ENCODE assay signal across 8 mouse cellular contexts in genomic region chr4:43398829-43399331, GRCm38 (mm10). TPM values are rescaled to one million over a fixed set of nuclear protein-coding genes. Genes with fewer than 3 reads are reported as not detected.
DNase-seq lines count a peak whose midpoint lies in the region; ATAC-seq and TF ChIP-seq lines count a peak whose summit lies in the region.

No protein-coding gene starts in this region.

- no peak overlapping the region for H3ac ChIP-seq in myocyte (ENCODE audit: control insufficient read depth, insufficient read length)

- 32% methylated on average over 17 of the region's 17 CpGs for WGBS in embryonic facial prominence, embryonic 13.5 days
- 10% methylated on average over 17 of the region's 17 CpGs for WGBS in heart, embryonic 14.5 days

- H3K9me3 ChIP-seq in embryonic facial prominence, embryonic 13.5 days: no peaks in the 10 kb centered on the region
- H3K9me3 ChIP-seq in heart, embryonic 14.5 days (ENCODE audit: control insufficient read depth, low read length): no peaks in the 10 kb centered on the region

- peak; percentile 50 for DNase-seq in ovary, adult 18-20 months (ENCODE audit: low spot score)
- DNase-seq in ovary, postnatal 14 days (ENCODE audit: low spot score): no peak
- peak; percentile 57 to 67 for DNase-seq in kidney, postnatal 4 days

- peaks cover 8% of the 10 kb centered on the region for H3K79me2 ChIP-seq in myocyte (ENCODE audit: control insufficient read depth, insufficient read depth)

- H3K36me3 ChIP-seq in embryonic facial prominence, embryonic 13.5 days: no peaks in the 10 kb centered on the region
- no peaks in the 10 kb centered on the region for H3K36me3 ChIP-seq in heart, embryonic 14.5 days (ENCODE audit: control insufficient read depth, insufficient read depth, low read length)
- no peaks in the 10 kb centered on the region for H3K36me3 ChIP-seq in myocyte (ENCODE audit: control insufficient read depth, insufficient read depth)

- H3K9ac ChIP-seq in embryonic facial prominence, embryonic 13.5 days: peak overlapping the region; percentile 52; the same call in 1 of the 2 replicates
- peak overlapping the region; percentile 74 for H3K9ac ChIP-seq in heart, embryonic 14.5 days (ENCODE audit: low read length)

- TF ChIP-seq POLR2A in myocyte (IDR thresholded peaks at IDR 0.05; ENCODE audit: insufficient read length, low read depth): no peak

- H3K4me2 ChIP-seq in embryonic facial prominence, embryonic 13.5 days: peak overlapping the region; percentile 44
- peak overlapping the region; percentile 72 for H3K4me2 ChIP-seq in heart, embryonic 14.5 days (ENCODE audit: low read length)
- H3K4me2 ChIP-seq in myocyte (ENCODE audit: low read depth): peak overlapping the region; percentile 58

- H3K27me3 ChIP-seq in embryonic facial prominence, embryonic 13.5 days: no peaks in the 10 kb centered on the region
- no peaks in the 10 kb centered on the region for H3K27me3 ChIP-seq in heart, embryonic 14.5 days (ENCODE audit: control insufficient read depth, insufficient read depth, low read length)
- H3K27me3 ChIP-seq in myocyte (ENCODE audit: control insufficient read depth, insufficient read depth, insufficient read length): no peaks in the 10 kb centered on the region

- H3K27ac ChIP-seq in embryonic facial prominence, embryonic 13.5 days: peak overlapping the region; percentile 55; the same call in 1 of the 2 replicates
- H3K27ac ChIP-seq in heart, embryonic 14.5 days (replicated peaks in 1 of 2; ENCODE audit: control insufficient read depth in 1 of 2, insufficient read depth in 1 of 2, low read depth in 2 of 2, low read length in 2 of 2): peak overlapping the region; percentile 85 to 97

- ATAC-seq in embryonic facial prominence, embryonic 13.5 days (ENCODE audit: insufficient number of reproducible peaks, insufficient read depth, low FRiP score, low TSS enrichment, low read depth): peak; percentile 46
- peak; percentile 53 for ATAC-seq in heart, embryonic 14.5 days (ENCODE audit: insufficient number of reproducible peaks, insufficient read depth, low FRiP score, low read depth)
- ATAC-seq in inflammation-experienced regulatory T-cells, adult 6 months: no peak
- ATAC-seq in activated CD4-positive, CD25-positive, alpha-beta regulatory T cell, adult 4 months: no peak

- H3K4me1 ChIP-seq in embryonic facial prominence, embryonic 13.5 days: peaks cover 62% of the 10 kb centered on the region
- H3K4me1 ChIP-seq in heart, embryonic 14.5 days (ENCODE audit: control insufficient read depth in 2 of 2, insufficient read depth in 2 of 2, low read length in 2 of 2): peaks cover 47 to 65% of the 10 kb centered on the region in 2 experiments

- H3K4me3 ChIP-seq in embryonic facial prominence, embryonic 13.5 days: no peak overlapping the region
- H3K4me3 ChIP-seq in heart, embryonic 14.5 days (ENCODE audit: control insufficient read depth in 1 of 2, insufficient read depth in 1 of 2, low read depth in 1 of 2, low read length in 2 of 2): peak overlapping the region; percentile 24 to 31
- H3K4me3 ChIP-seq in myocyte: no peak overlapping the region

TF ChIP-seq in myocyte, 11 proteins besides CTCF, POLR2A, EP300 and RAD21:
- TF ChIP-seq MAX (IDR thresholded peaks at IDR 0.05; ENCODE audit: low read depth): no peak
- TF ChIP-seq TCF12 (IDR thresholded peaks at IDR 0.05; ENCODE audit: insufficient read depth, poor library complexity, severe bottlenecking): peak; percentile 29
- no peak for TF ChIP-seq REST (IDR thresholded peaks at IDR 0.05; ENCODE audit: insufficient read depth, insufficient read length)
- TF ChIP-seq MYOD1 (IDR thresholded peaks at IDR 0.05; ENCODE audit: control insufficient read depth in 1 of 3, insufficient read length in 2 of 3, low read depth in 2 of 3): peak in 1 of 3 experiments; percentile 52
- peak in 1 of 3 experiments; percentile 69 for TF ChIP-seq MYOG (IDR thresholded peaks at IDR 0.05; ENCODE audit: control insufficient read depth in 1 of 3, insufficient read depth in 1 of 3, insufficient read length in 2 of 3, low read depth in 2 of 3)
- no peak for TF ChIP-seq E2F4 (IDR thresholded peaks at IDR 0.05; ENCODE audit: insufficient read depth)
- no peak for TF ChIP-seq USF1 (IDR thresholded peaks at IDR 0.05; ENCODE audit: low read depth)
- TF ChIP-seq TCF3 (IDR thresholded peaks at IDR 0.05; ENCODE audit: insufficient read length, low read depth): peak; percentile 1
- TF ChIP-seq SRF (IDR thresholded peaks at IDR 0.05; ENCODE audit: control insufficient read depth, insufficient read length, low read depth): no peak
- TF ChIP-seq CEBPB (IDR thresholded peaks at IDR 0.05; ENCODE audit: insufficient read depth, poor library complexity, severe bottlenecking): peak; percentile 41; the same call in 1 of the 2 replicates

RNA-seq across cellular contexts. Expression of gene Rusc2, which starts 17.1 kb away (rescaled TPM):
- 13.1 and 17.2 TPM in 2 replicates for polyA plus RNA-seq in embryonic facial prominence, embryonic 13.5 days (2015; fragmentation: Nextera tagmentation; extraction: Ambion mirVana)
- polyA plus RNA-seq in heart, embryonic 14.5 days (2014; fragmentation: Nextera tagmentation; extraction: Ambion mirVana): 6.4 and 10.9 TPM in 2 replicates
- polyA plus RNA-seq in myocyte (2012; fragmentation: generic; extraction: Trizol): 28.2 TPM
- not detected for polyA plus RNA-seq in inflammation-experienced regulatory T-cells, adult 6 months (2017; shearing (Covaris generic))
- polyA plus RNA-seq in activated CD4-positive, CD25-positive, alpha-beta regulatory T cell, adult 4 months (2017; shearing (Covaris generic)): not detected

RNA-seq across cellular contexts. Expression of gene Fam166b, which starts 30.1 kb away (rescaled TPM):
- polyA plus RNA-seq in embryonic facial prominence, embryonic 13.5 days (2015; fragmentation: Nextera tagmentation; extraction: Ambion mirVana): 0.20 TPM in 1 of 2 replicates, not detected in the other
- 0.16 TPM in 1 of 2 replicates, not detected in the other for polyA plus RNA-seq in heart, embryonic 14.5 days (2014; fragmentation: Nextera tagmentation; extraction: Ambion mirVana)
- polyA plus RNA-seq in myocyte (2012; fragmentation: generic; extraction: Trizol): 0.04 TPM
- not detected for polyA plus RNA-seq in inflammation-experienced regulatory T-cells, adult 6 months (2017; shearing (Covaris generic))
- polyA plus RNA-seq in activated CD4-positive, CD25-positive, alpha-beta regulatory T cell, adult 4 months (2017; shearing (Covaris generic)): not detected

RNA-seq across cellular contexts. Expression of gene Tesk1, which starts 42.9 kb away (rescaled TPM):
- 7.0 and 8.8 TPM in 2 replicates for polyA plus RNA-seq in embryonic facial prominence, embryonic 13.5 days (2015; fragmentation: Nextera tagmentation; extraction: Ambion mirVana)
- 8.9 and 9.4 TPM in 2 replicates for polyA plus RNA-seq in heart, embryonic 14.5 days (2014; fragmentation: Nextera tagmentation; extraction: Ambion mirVana)
- polyA plus RNA-seq in myocyte (2012; fragmentation: generic; extraction: Trizol): 40.4 TPM
- polyA plus RNA-seq in inflammation-experienced regulatory T-cells, adult 6 months (2017; shearing (Covaris generic)): 1 to 10 TPM in 1 of 3 experiments, under 1 TPM in 2; 0.29 to 1.1 (median 0.66) TPM
- polyA plus RNA-seq in activated CD4-positive, CD25-positive, alpha-beta regulatory T cell, adult 4 months (2017; shearing (Covaris generic)): 1 to 10 TPM in 1 of 2 experiments, under 1 TPM in 1; 0.48 to 1.1 TPM

RNA-seq across cellular contexts. Expression of gene Cd72, which starts 55.5 kb away (rescaled TPM):
- 3.2 and 3.8 TPM in 2 replicates for polyA plus RNA-seq in embryonic facial prominence, embryonic 13.5 days (2015; fragmentation: Nextera tagmentation; extraction: Ambion mirVana)
- 3.1 and 3.9 TPM in 2 replicates for polyA plus RNA-seq in heart, embryonic 14.5 days (2014; fragmentation: Nextera tagmentation; extraction: Ambion mirVana)
- 0.74 TPM for polyA plus RNA-seq in myocyte (2012; fragmentation: generic; extraction: Trizol)
- 100 to 1,000 TPM in 1 of 3 experiments, 10 to 100 TPM in 2; 18.7 to 104 (median 96.4) TPM for polyA plus RNA-seq in inflammation-experienced regulatory T-cells, adult 6 months (2017; shearing (Covaris generic))
- polyA plus RNA-seq in activated CD4-positive, CD25-positive, alpha-beta regulatory T cell, adult 4 months (2017; shearing (Covaris generic)): 10 to 100 TPM; 63.4 to 67.4 TPM

Comparison
In these comparisons a context has a peak if more than half of its experiments do, and no peak if none do; other contexts are left out.
1. ATAC-seq: peak in embryonic facial prominence, embryonic 13.5 days (single experiment) and heart, embryonic 14.5 days (single experiment); none in inflammation-experienced regulatory T-cells, adult 6 months (single experiment) and activated CD4-positive, CD25-positive, alpha-beta regulatory T cell, adult 4 months (single experiment).
2. H3K4me3 ChIP-seq: peak in heart, embryonic 14.5 days (2 of 2); none in embryonic facial prominence, embryonic 13.5 days (single experiment) and myocyte (single experiment).
3. Peak in every context shown above with its lines, with median percentiles within 50 percentile points of each other: H3K4me2 ChIP-seq.